Mouse (Mus musculus) layer of hippocampus, adult 9-10 months (tissue): ENCODE measurements around the gene Elovl6.

ENCODE experiments used
- DNase-seq: peaks from one replicate; pipeline ENCODE4 v3.0.0; 2022; ENCODE audit warnings: low spot score

The Elovl6 gene

GRCm38 (mm10) chr3:129532180-129532864 lies at the start of gene Elovl6:
TSS of gene Elovl6 (plus strand) at chr3:129532355.
- DNase-seq = no peak

GRCm38 (mm10) chr3:129488774-129489173 lies 43.4 kb upstream of the Elovl6 start:
- DNase-seq = no peak

- no peak for DNase-seq
Measured at GRCm38 (mm10) chr3:129494123-129494522, 38.0 kb upstream of the Elovl6 start.

GRCm38 (mm10) chr3:129494731-129495130 lies 37.4 kb upstream of the Elovl6 start:
- DNase-seq = no peak

- DNase-seq = no peak
Measured at GRCm38 (mm10) chr3:129503781-129504180, 28.4 kb upstream of the Elovl6 start.

- DNase-seq = no peak
Measured at GRCm38 (mm10) chr3:129504928-129505327, 27.2 kb upstream of the Elovl6 start.

GRCm38 (mm10) chr3:129507736-129508135 lies 24.4 kb upstream of the Elovl6 start:
- DNase-seq = no peak

- DNase-seq = no peak
Measured at GRCm38 (mm10) chr3:129508571-129508970, 23.6 kb upstream of the Elovl6 start.

GRCm38 (mm10) chr3:129509725-129510124 lies 22.4 kb upstream of the Elovl6 start:
- DNase-seq = no peak

GRCm38 (mm10) chr3:129515863-129516436 lies 16.2 kb upstream of the Elovl6 start:
- DNase-seq = no peak

- no peak for DNase-seq
Measured at GRCm38 (mm10) chr3:129520499-129520898, 11.7 kb upstream of the Elovl6 start.

GRCm38 (mm10) chr3:129523456-129524143 lies 8.6 kb upstream of the Elovl6 start:
- DNase-seq = no peak

- DNase-seq = no peak
Measured at GRCm38 (mm10) chr3:129527046-129527445, 5.1 kb upstream of the Elovl6 start.

GRCm38 (mm10) chr3:129529311-129529710 lies 2.8 kb upstream of the Elovl6 start:
- DNase-seq = no peak

- DNase-seq = no peak
Measured at GRCm38 (mm10) chr3:129530461-129530860, 1.7 kb upstream of the Elovl6 start.

GRCm38 (mm10) chr3:129532865-129533742 lies 949 bp downstream of the Elovl6 start:
- DNase-seq = no peak

GRCm38 (mm10) chr3:129533743-129534530 lies 1.8 kb downstream of the Elovl6 start:
- DNase-seq = no peak

- no peak for DNase-seq
Measured at GRCm38 (mm10) chr3:129535444-129535843, 3.3 kb downstream of the Elovl6 start.

GRCm38 (mm10) chr3:129536109-129536508 lies 4.0 kb downstream of the Elovl6 start:
- peak; percentile 96 for DNase-seq

- no peak for DNase-seq
Measured at GRCm38 (mm10) chr3:129537954-129538353, 5.8 kb downstream of the Elovl6 start.

- DNase-seq = no peak
Measured at GRCm38 (mm10) chr3:129540882-129541281, 8.7 kb downstream of the Elovl6 start.
